Mouse (Mus musculus): ENCODE measurements around the gene 2810408A11Rik. TPM values are rescaled to one million over a fixed set of nuclear protein-coding genes. Genes with fewer than 3 reads are reported as not detected.

2810408A11Rik gene
- 1 to 10 TPM in 1 of 2 experiments, under 1 TPM in 1; 0.46 to 1.4 TPM for total RNA-seq (2021)
- long read RNA-seq, experiment 1: 0 reads
- long read RNA-seq, experiment 2: 0 reads

DNA sequence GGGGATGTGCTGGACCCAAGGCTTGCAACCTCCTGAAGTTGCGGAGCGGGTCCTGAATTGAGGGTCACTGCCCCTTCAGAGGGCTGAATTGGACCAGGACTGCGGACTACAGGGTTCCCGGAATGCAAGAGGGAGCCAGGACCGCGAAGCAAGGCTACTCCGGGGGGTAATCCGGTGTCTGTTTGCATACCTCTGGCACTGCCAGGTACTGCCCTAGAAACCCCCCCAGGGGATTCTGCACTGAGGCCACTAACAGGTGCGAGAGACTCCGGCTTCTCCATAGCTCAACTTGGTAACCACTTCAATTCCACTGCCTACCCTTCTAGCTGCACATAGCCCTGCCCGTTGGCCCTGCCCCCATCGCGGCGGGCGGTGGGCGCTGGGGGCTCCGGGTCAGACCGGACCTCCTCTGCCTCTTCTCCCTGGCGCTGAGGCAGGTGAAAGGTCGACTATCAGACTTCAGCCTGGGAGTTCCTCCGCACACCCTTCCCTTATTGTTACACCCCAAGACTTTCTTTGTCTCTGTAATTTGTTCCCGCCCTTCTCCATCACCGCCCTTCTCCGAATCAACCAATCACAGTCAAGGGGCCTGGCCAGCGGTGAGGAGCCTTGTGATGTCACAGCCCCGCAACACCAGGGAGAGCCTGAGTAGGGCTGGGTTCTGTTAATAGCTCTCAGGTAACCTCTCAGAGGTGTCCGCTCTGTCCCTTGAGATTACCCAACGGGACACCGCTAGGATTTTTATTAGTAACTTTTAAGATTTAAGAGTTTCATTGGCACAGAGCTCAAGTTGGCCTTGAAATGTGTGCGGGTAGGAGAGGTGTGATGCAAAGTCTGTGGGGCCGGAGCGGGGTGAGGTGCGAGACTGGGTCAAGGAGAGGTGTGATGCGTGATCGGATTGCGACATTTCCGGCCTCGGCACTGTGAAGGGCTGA is at the start of gene 2810408A11Rik, which contains the start of gene Neurl4:
Gene 2810408A11Rik (minus strand): TSS at position 517 of the 935 bp plus-strand sequence.
Gene Neurl4 (plus strand): TSS at position 602 of the 935 bp plus-strand sequence.
- DNase-seq: peak; percentile 90 to 91

DNA sequence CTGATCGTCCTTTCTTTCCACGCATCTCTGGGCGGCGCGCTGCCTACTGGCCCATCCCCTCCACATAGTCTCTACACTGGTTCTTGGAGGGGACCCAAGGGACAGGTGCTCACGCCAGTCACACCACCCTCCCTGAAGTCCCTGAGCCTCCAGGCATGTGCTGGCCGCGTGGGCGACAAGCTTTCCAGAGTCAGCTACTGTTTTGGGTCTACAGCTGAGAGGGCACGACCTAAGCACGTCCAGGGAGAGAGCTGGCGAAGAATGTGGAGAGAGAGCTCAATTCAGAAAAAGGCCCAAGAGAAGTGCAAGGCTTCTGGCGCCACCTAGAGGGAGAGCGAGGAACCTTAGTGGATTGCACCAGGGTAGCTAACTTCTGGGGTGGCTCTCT is 48.0 kb upstream of the 2810408A11Rik start:
- DNase-seq: peak; percentile 88 to 90

DNA sequence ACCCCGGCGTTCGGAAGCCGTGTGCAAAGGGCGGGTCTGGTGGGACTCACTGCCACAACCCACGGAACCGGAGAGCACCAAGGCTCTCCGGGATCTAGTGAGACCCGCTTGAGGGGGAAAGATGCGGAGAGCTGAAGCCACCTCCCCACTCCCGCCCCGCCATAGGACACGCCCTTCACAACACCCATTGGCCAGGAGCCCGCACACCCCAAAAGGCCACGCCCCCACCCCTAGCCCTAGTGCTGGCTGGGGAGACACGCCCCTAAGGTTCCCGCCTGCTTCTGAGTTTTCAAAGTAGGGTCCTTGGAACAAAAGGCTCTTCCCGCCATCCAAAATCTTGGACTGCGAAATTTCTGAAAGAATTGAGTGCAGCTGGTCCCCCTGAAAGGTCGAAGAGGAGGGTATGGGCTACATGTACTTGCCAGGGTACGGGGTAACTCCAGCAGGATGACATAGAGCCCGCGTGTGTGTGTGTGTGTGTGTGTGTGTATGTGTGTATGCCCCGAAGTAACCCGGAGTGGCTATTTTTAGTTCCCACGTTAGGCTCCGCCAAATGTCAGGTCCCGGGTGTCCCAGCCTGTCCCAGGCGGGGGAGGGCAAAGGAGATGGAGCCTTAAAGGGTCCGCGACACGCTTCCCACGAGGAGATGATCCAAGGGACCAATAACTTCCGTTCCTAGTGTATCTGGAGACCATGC is 47.4 kb upstream of the 2810408A11Rik start, which contains the start of gene Slc2a4:
Gene Slc2a4 (minus strand): TSS at position 123 of the 697 bp plus-strand sequence.
- peak; percentile 94 to 97 for DNase-seq

GRCm38 (mm10) chr11:69947337-69948065 is 46.7 kb upstream of the 2810408A11Rik start:
- DNase-seq: peak; percentile 62 to 80

- no peak for DNase-seq
These were observed 45.5 kb upstream of the 2810408A11Rik start for GRCm38 (mm10) chr11:69945997-69946891.

GRCm38 (mm10) chr11:69945216-69945615 is 44.4 kb upstream of the 2810408A11Rik start:
- peak; percentile 73 to 75 for DNase-seq

DNA sequence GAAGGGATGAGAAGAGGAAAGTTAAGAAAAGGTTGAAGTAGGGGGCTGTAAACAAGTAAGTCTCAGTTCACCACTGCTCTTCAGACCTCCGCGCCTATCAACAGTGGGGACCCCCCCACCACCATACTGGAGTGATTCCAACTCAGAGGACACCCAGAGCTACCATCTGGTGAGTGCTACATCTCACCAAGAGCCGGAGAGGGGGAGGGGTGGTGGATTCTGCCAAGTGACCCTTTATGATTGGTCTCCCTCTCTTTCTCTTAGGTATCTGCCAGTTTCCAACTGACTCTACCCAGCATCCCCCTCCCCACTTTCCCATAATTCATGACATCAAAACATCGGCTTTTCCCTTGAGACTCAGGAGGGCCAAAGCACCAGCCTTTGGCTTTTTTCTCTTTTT is 40.2 kb upstream of the 2810408A11Rik start:
- DNase-seq: no peak

- DNase-seq: no peak
These were observed 38.9 kb upstream of the 2810408A11Rik start for GRCm38 (mm10) chr11:69939731-69940130.

DNA sequence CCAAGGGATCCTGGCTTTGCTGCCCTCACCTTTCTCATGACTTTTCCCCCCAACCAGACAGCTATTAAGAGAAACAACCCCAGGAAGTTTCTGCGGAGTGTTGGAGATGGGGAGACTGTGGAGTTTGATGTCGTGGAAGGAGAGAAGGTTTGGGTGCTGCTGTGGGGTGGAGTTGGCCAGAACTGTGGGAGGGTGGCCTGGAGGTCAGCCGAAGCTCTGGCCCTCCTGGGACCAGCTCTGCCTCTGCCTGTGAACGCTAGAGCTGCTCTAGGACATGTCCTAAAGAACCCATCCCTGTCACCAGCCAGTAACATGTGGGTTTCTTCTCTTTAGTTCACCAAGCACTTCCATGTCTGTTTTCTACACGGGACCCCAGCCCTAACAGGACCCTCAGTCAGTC is 38.4 kb upstream of the 2810408A11Rik start:
- no peak for DNase-seq

DNA sequence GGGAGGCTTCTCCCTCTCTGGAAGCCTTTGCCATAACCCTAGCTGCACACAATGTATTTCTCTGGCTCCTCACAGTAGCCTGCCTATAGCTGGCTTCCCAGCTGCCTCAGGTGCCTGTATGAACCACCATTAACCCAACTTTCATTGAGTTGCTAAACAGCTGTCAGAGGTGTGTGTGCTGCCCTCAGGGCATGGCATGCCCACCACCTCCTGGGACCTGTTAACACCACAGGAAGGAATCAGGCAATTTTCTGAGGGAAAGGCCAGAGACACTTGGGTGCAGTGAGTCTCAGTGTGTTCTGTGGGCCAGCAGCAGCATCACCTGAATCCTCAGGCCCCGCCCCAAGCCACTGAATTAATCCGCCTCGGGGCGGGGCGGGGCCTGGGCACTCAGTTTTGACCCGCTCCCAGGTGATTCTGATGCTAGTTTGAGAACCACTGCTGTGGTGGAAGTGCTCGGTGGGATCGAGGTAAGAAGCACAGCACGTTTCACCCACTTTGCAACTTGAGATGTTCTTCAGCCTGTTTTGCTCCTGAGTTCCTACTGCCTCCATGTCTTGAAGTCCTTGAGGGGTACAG is 37.7 kb upstream of the 2810408A11Rik start:
- no peak for DNase-seq

DNA sequence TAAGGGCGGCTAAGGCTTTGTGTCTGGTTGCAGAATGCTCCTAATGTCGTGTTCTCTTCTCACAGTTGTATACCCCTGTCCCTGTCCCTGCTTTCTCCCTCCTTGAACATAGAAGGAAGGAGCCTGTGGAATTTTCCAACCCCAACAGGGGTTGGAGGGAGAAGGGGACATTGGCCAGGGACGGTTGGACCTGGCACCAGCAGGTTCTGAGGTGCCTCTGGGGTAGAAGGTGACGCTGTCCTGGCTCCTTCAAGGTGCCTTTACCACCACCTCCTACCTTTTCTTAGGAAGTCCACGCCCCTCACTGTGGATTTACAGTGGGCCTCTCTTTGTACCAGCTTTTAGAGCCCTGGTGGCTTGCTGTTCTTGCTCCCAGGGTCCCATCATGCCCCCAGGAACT is 37.0 kb upstream of the 2810408A11Rik start:
- no peak for DNase-seq

DNA sequence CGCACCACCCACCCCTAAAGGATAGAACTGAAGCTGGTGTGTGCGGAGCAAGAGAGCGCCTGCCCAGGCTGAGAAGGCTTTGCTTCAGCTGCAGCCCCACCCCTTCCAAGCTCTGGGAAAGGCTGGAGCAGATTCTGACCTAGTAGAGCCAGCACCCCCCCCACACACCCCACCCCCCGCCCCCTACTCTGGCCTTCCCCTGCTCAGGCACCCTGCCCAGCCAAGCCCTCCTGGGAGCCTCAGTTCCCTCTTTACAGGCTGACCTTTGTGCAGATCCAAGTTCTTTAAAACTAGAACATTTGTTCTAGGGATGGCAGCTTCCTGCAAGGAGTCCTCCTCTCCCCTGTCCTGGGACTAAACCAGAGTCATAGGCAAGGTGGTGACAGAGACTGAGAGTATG is 36.6 kb upstream of the 2810408A11Rik start:
- DNase-seq: peak in 1 of 2 experiments; percentile 59

GRCm38 (mm10) chr11:69936714-69937347 is 36.0 kb upstream of the 2810408A11Rik start:
- DNase-seq: no peak

- no peak for DNase-seq
These were observed 35.4 kb upstream of the 2810408A11Rik start for GRCm38 (mm10) chr11:69936156-69936555.

- DNase-seq: peak; percentile 90 to 94
These were observed 34.5 kb upstream of the 2810408A11Rik start, which contains the start of gene Ybx2 for GRCm38 (mm10) chr11:69935137-69935879. Gene Ybx2 (plus strand): TSS chr11:69935796.

DNA sequence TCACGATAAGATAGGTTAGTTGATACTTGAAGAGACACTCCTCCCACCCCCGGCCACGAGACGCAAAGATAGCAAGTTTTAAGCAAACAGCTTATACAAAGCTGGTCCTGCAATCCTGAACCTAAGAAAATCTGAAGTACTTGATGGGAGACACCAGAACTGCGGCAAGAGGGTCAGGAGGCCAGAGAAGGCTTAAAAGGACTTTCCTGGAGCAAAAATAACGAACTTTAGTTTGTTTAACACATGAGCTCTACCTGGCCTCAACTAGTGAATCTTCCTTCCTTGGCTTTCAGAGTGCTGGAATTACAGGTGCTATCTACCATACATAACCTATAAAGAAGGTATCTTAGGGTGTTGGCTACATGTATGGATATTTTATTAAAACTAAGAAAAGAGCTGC is 33.9 kb upstream of the 2810408A11Rik start:
- no peak for DNase-seq

GRCm38 (mm10) chr11:69934169-69934568 is 33.4 kb upstream of the 2810408A11Rik start:
- peak; percentile 94 to 96 for DNase-seq

DNA sequence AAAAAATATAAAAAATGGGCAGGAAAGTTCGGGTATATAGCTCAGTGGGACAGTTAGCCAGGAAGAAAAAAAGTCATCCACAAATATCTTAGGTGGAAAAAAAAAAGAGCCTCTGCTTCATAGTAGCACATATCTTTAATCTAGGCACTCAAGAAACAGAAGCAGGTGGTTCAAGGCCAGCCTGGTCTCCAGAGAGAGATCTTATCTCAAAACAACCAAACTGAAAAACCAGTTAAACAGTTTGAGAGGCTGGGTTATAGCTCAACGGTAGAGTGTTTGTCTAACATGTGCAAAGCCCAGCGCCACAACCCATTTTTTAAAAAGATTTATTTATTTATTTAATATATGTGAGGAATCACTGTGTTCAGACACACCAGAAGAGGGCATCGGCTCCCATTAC is 32.3 kb upstream of the 2810408A11Rik start:
- DNase-seq: no peak

- no peak for DNase-seq
These were observed 31.5 kb upstream of the 2810408A11Rik start for GRCm38 (mm10) chr11:69932254-69932653.
